Mouse (Mus musculus): Measurements from ENCODE around the gene Sorbs1.

GRCm38 (mm10) chr19:40380005-40380404 is 133.6 kb downstream of the Sorbs1 start:
- no peak for TF ChIP-seq CTCF (IDR thresholded peaks at IDR 0.05; ENCODE audit: borderline replicate concordance, insufficient read depth, low read depth, low read length)
- no peak for TF ChIP-seq POLR2A (IDR thresholded peaks at IDR 0.05; ENCODE audit: borderline replicate concordance, insufficient read depth, low read length)

Measured in cerebellum, adult 2 months (tissue).